29 mouse cellular contexts compared by ENCODE assay signal in genomic region chr16:21790469-21790868, GRCm38 (mm10). TPM values are rescaled to one million over a fixed set of nuclear protein-coding genes. Genes with fewer than 3 reads are reported as not detected.
A peak's percentile ranks its signal among the peaks of the same experiment; 100 is the strongest.
DNase-seq lines count a peak whose midpoint lies in the region; ATAC-seq and TF ChIP-seq lines count a peak whose summit lies in the region.
"Had no signal": no experiment of that assay in that cellular context is flagged by ENCODE, and none has a peak within 500 bp of the region (broad histone marks: within the 10 kb centered on the region; RNA-seq: fewer than 3 reads in every experiment).

No protein-coding gene starts in this region.

- H3K9me3 ChIP-seq in CH12.LX (replicated peaks; ENCODE audit: low read length) = no peaks in the 10 kb centered on the region
- no peaks in the 10 kb centered on the region for H3K9me3 ChIP-seq in liver, postnatal 0 days (ENCODE audit: low read length)
- H3K9me3 ChIP-seq in forebrain, embryonic 11.5 days (ENCODE audit: control insufficient read depth, low read length) = no peaks in the 10 kb centered on the region
- H3K9me3 ChIP-seq: forebrain, embryonic 10.5 days; hindbrain, embryonic 15.5 days; limb, embryonic 15.5 days; midbrain, embryonic 10.5 days; neural tube, embryonic 13.5 days had no signal

- no peak for TF ChIP-seq EP300 in CH12.LX (IDR thresholded peaks at IDR 0.05; ENCODE audit: low read length)
- peak; percentile 55 for TF ChIP-seq EP300 in liver, postnatal 0 days (IDR thresholded peaks at IDR 0.05; ENCODE audit: low read depth)

- in situ Hi-C loops in CH12.LX (cut with MboI; ENCODE audit: low pct_ligation_motif_present, low pct_unique_long_range_greater_than_20kb, low sequenced_read_pairs) = no loop called here

- dilution Hi-C loops in CH12.LX (cut with MboI; ENCODE audit: extremely low pct_ligation_motif_present, extremely low pct_unique_long_range_greater_than_20kb, low sequenced_read_pairs) = no loop called here

- H3K4me2 ChIP-seq in CH12.LX (ENCODE audit: insufficient read depth, low read depth, poor library complexity, severe bottlenecking) = no peak overlapping the region
- no peak overlapping the region for H3K4me2 ChIP-seq in liver, postnatal 0 days (ENCODE audit: low read depth, low read length)
- H3K4me2 ChIP-seq in forebrain, embryonic 11.5 days (ENCODE audit: low read depth, low read length, severe bottlenecking) = no peak overlapping the region
- H3K4me2 ChIP-seq: hindbrain, embryonic 15.5 days; limb, embryonic 15.5 days; neural tube, embryonic 13.5 days had no signal

- H3K79me2 ChIP-seq in CH12.LX (replicated peaks; ENCODE audit: control insufficient read depth, extremely low read depth, insufficient read depth, poor library complexity, severe bottlenecking) = 0 out of 2 replicates have a peak, but pooled peaks cover 2% of the 10 kb centered on the region

- no peak overlapping the region for H3K9ac ChIP-seq in CH12.LX (ENCODE audit: insufficient read depth, low read depth)
- no peak overlapping the region for H3K9ac ChIP-seq in liver, postnatal 0 days (replicated peaks)
- no peak overlapping the region for H3K9ac ChIP-seq in forebrain, embryonic 11.5 days (ENCODE audit: low read length)
- H3K9ac ChIP-seq: forebrain, postnatal 0 days; hindbrain, embryonic 15.5 days; limb, embryonic 15.5 days; neural tube, embryonic 13.5 days had no signal

- H3K4me1 ChIP-seq in CH12.LX (ENCODE audit: control insufficient read depth in 1 of 2, insufficient read depth in 2 of 2) = peaks cover 0 to 32% of the 10 kb centered on the region in 2 experiments; a peak in 3 of 4 replicates
- H3K4me1 ChIP-seq in liver, postnatal 0 days (ENCODE audit: insufficient read depth) = peaks cover 41% of the 10 kb centered on the region
- peaks cover 5% of the 10 kb centered on the region; the same call in 1 of the 2 replicates for H3K4me1 ChIP-seq in forebrain, embryonic 11.5 days (replicated peaks; ENCODE audit: control insufficient read depth, insufficient read depth, low read length)

- no peaks in the 10 kb centered on the region for H3K36me3 ChIP-seq in CH12.LX (replicated peaks in 1 of 2; ENCODE audit: control insufficient read depth in 1 of 2, insufficient read depth in 1 of 2, low read length in 1 of 2)
- no peaks in the 10 kb centered on the region for H3K36me3 ChIP-seq in liver, postnatal 0 days (replicated peaks; ENCODE audit: insufficient read depth, low read length)
- H3K36me3 ChIP-seq in forebrain, embryonic 11.5 days (ENCODE audit: control insufficient read depth, insufficient read depth, low read length) = no peaks in the 10 kb centered on the region
- H3K36me3 ChIP-seq: forebrain, embryonic 10.5 days; hindbrain, embryonic 15.5 days; limb, embryonic 15.5 days; midbrain, embryonic 10.5 days; neural tube, embryonic 13.5 days had no signal

- WGBS in liver, postnatal 0 days (ENCODE audit: insufficient replicate concordance) = 3% methylated on average over 1 of the region's 1 CpGs
- 19% methylated on average over 1 of the region's 1 CpGs for WGBS in forebrain, embryonic 11.5 days

- H3K27me3 ChIP-seq in CH12.LX (replicated peaks) = no peaks in the 10 kb centered on the region
- no peaks in the 10 kb centered on the region for H3K27me3 ChIP-seq in liver, postnatal 0 days (ENCODE audit: insufficient read depth, low read length)
- no peaks in the 10 kb centered on the region for H3K27me3 ChIP-seq in forebrain, embryonic 11.5 days (ENCODE audit: control insufficient read depth, insufficient read depth, low read length)
- H3K27me3 ChIP-seq: hindbrain, embryonic 15.5 days; limb, embryonic 15.5 days; neural tube, embryonic 13.5 days had no signal

- TF ChIP-seq RAD21 in CH12.LX (IDR thresholded peaks at IDR 0.05; ENCODE audit: low read depth, low read length) = peak; percentile 34

- H3K27ac ChIP-seq in CH12.LX (ENCODE audit: insufficient read depth, low read depth) = no peak overlapping the region
- H3K27ac ChIP-seq in liver, postnatal 0 days (ENCODE audit: low read depth) = no peak overlapping the region
- H3K27ac ChIP-seq in forebrain, embryonic 11.5 days (ENCODE audit: low read depth, low read length) = no peak overlapping the region
- H3K27ac ChIP-seq: forebrain, embryonic 10.5 days; hindbrain, embryonic 15.5 days; limb, embryonic 15.5 days; midbrain, embryonic 10.5 days; neural tube, embryonic 13.5 days had no signal

- no peak for TF ChIP-seq POLR2A in CH12.LX (IDR thresholded peaks at IDR 0.05; ENCODE audit: low read depth, low read length)

- no peak overlapping the region for H3K4me3 ChIP-seq in CH12.LX (replicated peaks in 1 of 3; ENCODE audit: low read depth in 2 of 3, low read length in 2 of 3, poor library complexity in 1 of 3)
- H3K4me3 ChIP-seq in liver, postnatal 0 days (ENCODE audit: low read depth, low read length) = no peak overlapping the region
- no peak overlapping the region for H3K4me3 ChIP-seq in forebrain, embryonic 11.5 days (ENCODE audit: low read depth, low read length)
- H3K4me3 ChIP-seq: forebrain, embryonic 10.5 days; hindbrain, embryonic 15.5 days; limb, embryonic 15.5 days; midbrain, embryonic 10.5 days; myocyte; neural tube, embryonic 13.5 days had no signal

- peak; percentile 24; the same call in 1 of the 2 replicates for ATAC-seq in liver, postnatal 0 days
- ATAC-seq in forebrain, embryonic 11.5 days (replicated peaks; ENCODE audit: low FRiP score) = no peak
- ATAC-seq: forebrain, postnatal 0 days; intestine, embryonic 16.5 days; midbrain, embryonic 16.5 days had no signal

- TF ChIP-seq CTCF in CH12.LX (conservative IDR thresholded peaks at IDR 0.05 in 1 of 2, IDR thresholded peaks at IDR 0.05 in 1 of 2; ENCODE audit: low read depth in 2 of 2, low read length in 2 of 2) = peak; percentile 10 to 60; a peak in 2 of 4 replicates
- TF ChIP-seq CTCF in liver, postnatal 0 days (IDR thresholded peaks at IDR 0.05; ENCODE audit: low read depth) = peak; percentile 45; the same call in 1 of the 2 replicates

- peak; percentile 63 for DNase-seq in kidney, adult 9 months
- no peak for DNase-seq in kidney, postnatal 25 days
- DNase-seq in A20 (ENCODE audit: low read depth, low spot score) (peak; percentile 47), CH12.LX (ENCODE audit: extremely low read depth) (no peak)
- no peak for DNase-seq in liver, postnatal 0 days
- DNase-seq in forebrain, embryonic 11.5 days (ENCODE audit: low spot score) = no peak
- DNase-seq in frontal cortex, postnatal 10 days (ENCODE audit: low spot score in 2 of 2) = no peak
- DNase-seq: adrenal gland, postnatal 36 days; cerebellum, adult 11 months; cerebellum, adult 9-11 months; forebrain, postnatal 0 days; gastrocnemius, postnatal 25 days; heart, postnatal 4 days; kidney, postnatal 4 days; layer of hippocampus, adult 9-11 months; left cerebral cortex, postnatal 4 days; lung, postnatal 10 days; retina, postnatal 1 day; right cerebral cortex, postnatal 25 days; spleen, adult 18-20 months; thymus, postnatal 14 days had no signal

TF ChIP-seq in CH12.LX, 34 proteins besides CTCF, POLR2A, EP300 and RAD21:
- TF ChIP-seq UBTF (IDR thresholded peaks at IDR 0.05; ENCODE audit: low read depth, low read length) = no peak
- peak; percentile 41 for TF ChIP-seq SMC3 (IDR thresholded peaks at IDR 0.05; ENCODE audit: low read depth, low read length)
- TF ChIP-seq ZNF384 (IDR thresholded peaks at IDR 0.05; ENCODE audit: low read depth, low read length) = peak; percentile 62

RNA-seq across cellular contexts. Expression of gene Ehhadh, which starts 2.9 kb away (rescaled TPM):
- total RNA-seq in CH12.LX (2012; rRNA removed) (2.9 TPM in 2 replicates), CH12.LX (2014; rRNA removed) (0.47 and 0.93 TPM in 2 replicates)
- 0.86 and 1.1 TPM in 2 replicates for polyA plus RNA-seq in CH12.LX (2012; ENCODE audit: insufficient read length, low read depth)
- 176 and 215 TPM in 2 replicates for polyA plus RNA-seq in liver, postnatal 0 days (2015; fragmentation: Nextera tagmentation; extraction: Ambion mirVana)
- 1.5 and 2.1 TPM in 2 replicates for polyA plus RNA-seq in forebrain, embryonic 11.5 days (2014; fragmentation: Nextera tagmentation; extraction: Ambion mirVana)

RNA-seq across cellular contexts. Expression of gene Map3k13, which starts 3.7 kb away (rescaled TPM):
- total RNA-seq in CH12.LX (2012; rRNA removed) (0.42 and 0.89 TPM in 2 replicates), CH12.LX (2014; rRNA removed) (0.20 and 0.32 TPM in 2 replicates)
- 1.3 TPM in 2 replicates for polyA plus RNA-seq in CH12.LX (2012; ENCODE audit: insufficient read length, low read depth)
- 0.97 and 1.2 TPM in 2 replicates for polyA plus RNA-seq in liver, postnatal 0 days (2015; fragmentation: Nextera tagmentation; extraction: Ambion mirVana)
- 3.5 TPM in 2 replicates for polyA plus RNA-seq in forebrain, embryonic 11.5 days (2014; fragmentation: Nextera tagmentation; extraction: Ambion mirVana)

Comparison
In these comparisons a context has a peak if more than half of its experiments do, and no peak if none do; other contexts are left out.
1. DNase-seq: peak in kidney, adult 9 months (single experiment) and A20 (single experiment); none in kidney, postnatal 25 days (0 of 2), CH12.LX (single experiment), liver, postnatal 0 days (single experiment), forebrain, embryonic 11.5 days (single experiment) and frontal cortex, postnatal 10 days (0 of 2).
2. RNA of gene Ehhadh, which starts 2.9 kb away (polyA plus RNA-seq): 176 to 215 TPM in liver, postnatal 0 days; 1.5 to 2.1 TPM in forebrain, embryonic 11.5 days and 0.86 to 1.1 TPM in CH12.LX; every median in the first group is over 10 times any median in the second.